Mouse (Mus musculus): ENCODE data around the gene Taar1. TPM values are rescaled to one million over a fixed set of nuclear protein-coding genes. Genes with fewer than 3 reads are reported as not detected.

Taar1 gene
- polyA plus RNA-seq, 1 experiment from 2014 or later = not detected

DNA sequence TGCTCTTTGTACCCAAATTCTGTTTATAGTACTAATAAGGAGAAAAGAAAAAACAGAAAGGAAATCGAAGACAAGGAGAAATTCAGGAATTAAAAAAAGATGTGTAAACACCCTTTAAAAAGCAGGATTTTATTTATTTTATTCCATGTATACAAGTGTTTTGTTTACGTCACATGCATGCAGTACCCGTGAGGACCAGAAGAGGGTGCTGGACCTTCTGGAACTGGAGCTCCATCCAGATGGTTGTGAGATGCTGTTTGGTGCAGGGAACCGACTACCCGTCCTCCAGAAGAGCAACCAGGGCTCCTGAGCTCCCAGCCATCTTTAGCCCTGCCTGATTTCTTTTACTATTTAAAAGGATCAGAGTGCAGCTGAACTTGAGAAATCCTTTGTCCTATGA is 22.3 kb downstream of the Taar1 start:
- no peaks in the 10 kb centered on the region for H3K9me3 ChIP-seq
- no peak for ATAC-seq (replicated peaks)
- H3K9ac ChIP-seq (replicated peaks) = no peak overlapping the region
- whole genome bisulfite sequencing = 85% methylated on average over 5 of the region's 5 CpGs
- no peak overlapping the region for H3K27ac ChIP-seq (replicated peaks)
- H3K36me3 ChIP-seq = no peaks in the 10 kb centered on the region
- no peak overlapping the region for H3K4me3 ChIP-seq
- no peak overlapping the region for H3K4me2 ChIP-seq (replicated peaks)
- H3K4me1 ChIP-seq = no peaks in the 10 kb centered on the region
- H3K27me3 ChIP-seq = no peaks in the 10 kb centered on the region

DNA sequence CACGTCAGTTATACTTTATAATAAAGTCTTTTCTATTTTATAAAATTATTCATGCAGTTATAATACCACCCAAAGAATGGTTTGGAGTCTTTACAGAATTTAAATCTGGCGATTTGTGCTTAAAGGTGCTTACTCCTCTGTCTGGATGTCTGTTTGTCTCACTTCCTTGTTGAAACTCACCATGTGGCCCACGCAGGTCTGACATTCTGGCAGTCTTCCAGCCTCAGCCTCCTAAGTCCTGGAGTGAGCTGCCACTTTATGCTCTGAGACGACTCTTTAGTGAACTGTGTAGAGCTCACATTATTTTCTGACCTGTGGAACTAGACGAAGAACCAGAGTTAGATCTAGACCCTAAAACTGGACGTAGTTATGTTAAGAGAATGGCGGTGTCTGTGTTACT is 27.9 kb downstream of the Taar1 start:
- ATAC-seq (replicated peaks) = no peak
- Histone ChIP-seq H3K27me3 (no peaks in the 10 kb centered on the region), H3K36me3 (no peaks in the 10 kb centered on the region), H3K4me2 (replicated peaks) (no peak overlapping the region), H3K9ac (replicated peaks) (no peak overlapping the region), H3K4me3 (no peak overlapping the region), H3K9me3 (no peaks in the 10 kb centered on the region), H3K4me1 (no peaks in the 10 kb centered on the region), H3K27ac (replicated peaks) (no peak overlapping the region)
- 48% methylated on average over 7 of the region's 7 CpGs for WGBS

DNA sequence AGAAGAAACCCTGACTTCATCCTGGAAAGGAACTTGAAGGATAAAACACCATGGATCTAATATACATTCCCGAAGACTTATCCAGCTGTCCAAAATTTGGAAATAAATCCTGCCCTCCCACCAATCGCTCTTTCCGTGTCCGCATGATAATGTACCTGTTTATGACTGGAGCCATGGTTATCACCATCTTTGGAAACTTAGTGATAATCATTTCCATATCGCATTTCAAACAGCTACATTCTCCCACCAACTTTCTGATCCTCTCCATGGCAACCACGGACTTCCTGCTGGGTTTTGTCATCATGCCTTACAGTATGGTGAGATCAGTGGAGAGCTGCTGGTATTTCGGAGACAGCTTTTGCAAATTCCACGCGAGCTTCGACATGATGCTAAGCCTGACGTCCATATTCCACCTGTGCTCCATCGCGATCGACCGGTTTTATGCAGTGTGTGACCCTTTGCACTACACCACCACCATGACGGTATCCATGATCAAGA is 29.4 kb downstream of the Taar1 start, which contains the start of gene Taar3:
Taar3 (plus strand) TSS at position 51 of the 498 bp plus-strand sequence.
- Histone ChIP-seq H3K4me1 (no peaks in the 10 kb centered on the region), H3K27ac (replicated peaks) (no peak within 1 kb of the TSS), H3K4me3 (no peak within 1 kb of the TSS), H3K4me2 (replicated peaks) (no peak within 1 kb of the TSS), H3K9me3 (no peaks in the 10 kb centered on the region), H3K36me3 (no peaks in the 10 kb centered on the region), H3K9ac (replicated peaks) (no peak within 1 kb of the TSS), H3K27me3 (no peaks in the 10 kb centered on the region)
- 91% methylated on average over 16 of the region's 16 CpGs for WGBS
- ATAC-seq (replicated peaks) = no peak

DNA sequence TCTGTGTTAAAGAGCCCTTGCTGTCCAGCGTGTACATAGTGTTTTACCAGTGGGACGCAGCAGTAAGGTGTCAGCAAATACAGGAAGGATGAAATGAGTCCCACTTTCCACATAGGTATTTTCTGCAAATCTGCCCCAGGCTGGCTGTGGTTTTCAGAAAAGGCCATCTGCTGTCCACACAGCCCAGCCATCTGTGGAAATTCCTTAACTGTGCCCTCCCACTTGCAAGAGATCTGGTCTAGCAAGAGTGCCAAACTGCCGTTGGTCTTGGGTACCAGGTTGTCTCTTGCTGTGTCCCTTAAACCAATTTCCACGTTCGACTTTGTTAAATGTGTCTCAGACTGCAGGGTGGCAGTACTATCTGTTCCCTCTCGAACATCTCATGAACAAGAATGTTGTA is 31.6 kb downstream of the Taar1 start:
- ATAC-seq (replicated peaks) = no peak
- H3K27me3 ChIP-seq = no peaks in the 10 kb centered on the region
- no peak overlapping the region for H3K27ac ChIP-seq (replicated peaks)
- H3K36me3 ChIP-seq = no peaks in the 10 kb centered on the region
- H3K9me3 ChIP-seq = no peaks in the 10 kb centered on the region
- no peak overlapping the region for H3K4me3 ChIP-seq
- H3K4me1 ChIP-seq = no peaks in the 10 kb centered on the region
- H3K4me2 ChIP-seq (replicated peaks) = no peak overlapping the region
- no peak overlapping the region for H3K9ac ChIP-seq (replicated peaks)
- 86% methylated on average over 6 of the region's 6 CpGs for WGBS

DNA sequence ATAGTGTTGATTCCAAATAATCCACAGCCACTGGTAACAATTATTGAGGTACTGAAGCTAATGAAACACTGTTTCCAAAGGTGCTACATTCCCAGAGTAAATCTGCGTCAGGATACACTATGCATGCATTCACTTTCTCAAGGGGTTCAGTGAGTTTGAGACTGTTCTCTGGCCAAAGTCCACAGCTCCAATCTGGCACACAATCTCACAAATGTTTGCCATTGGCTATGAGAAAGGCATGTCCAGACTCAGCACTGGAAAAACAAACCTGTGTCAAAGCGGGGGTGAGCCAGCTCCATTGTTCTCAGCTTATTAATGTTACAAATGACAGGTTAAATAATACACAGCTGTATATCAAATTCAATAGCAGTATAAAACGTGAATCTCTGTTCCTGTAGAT is 38.9 kb downstream of the Taar1 start:
- Histone ChIP-seq H3K36me3 (no peaks in the 10 kb centered on the region), H3K4me1 (0 out of 2 replicates have a peak, but pooled peaks cover 5% of the 10 kb centered on the region), H3K9ac (replicated peaks) (no peak overlapping the region), H3K27me3 (no peaks in the 10 kb centered on the region), H3K4me3 (no peak overlapping the region), H3K27ac (replicated peaks) (no peak overlapping the region), H3K4me2 (replicated peaks) (no peak overlapping the region), H3K9me3 (no peaks in the 10 kb centered on the region)
- WGBS = 73% methylated on average over 3 of the region's 3 CpGs
- no peak for ATAC-seq (replicated peaks)

DNA sequence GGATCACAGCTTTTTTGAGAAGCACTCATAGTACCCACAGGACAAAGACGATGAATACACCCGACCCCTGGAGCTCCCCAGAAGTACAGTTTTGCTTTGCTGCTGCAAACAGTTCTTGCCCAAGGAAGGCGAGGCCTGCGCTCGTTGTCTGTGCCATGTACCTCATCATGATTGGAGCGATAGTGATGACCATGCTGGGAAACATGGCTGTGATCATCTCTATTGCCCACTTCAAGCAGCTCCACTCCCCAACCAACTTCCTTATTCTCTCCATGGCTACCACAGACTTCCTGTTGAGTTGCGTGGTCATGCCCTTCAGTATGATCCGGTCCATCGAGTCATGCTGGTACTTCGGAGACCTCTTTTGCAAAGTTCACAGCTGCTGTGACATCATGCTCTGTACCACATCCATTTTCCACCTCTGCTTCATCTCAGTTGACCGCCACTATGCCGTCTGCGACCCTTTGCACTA is 40.3 kb downstream of the Taar1 start, which contains the start of gene Taar4:
Taar4 (plus strand) TSS at position 51 of the 472 bp plus-strand sequence.
- no peak for ATAC-seq (replicated peaks)
- H3K4me2 ChIP-seq (replicated peaks) = no peak within 1 kb of the TSS
- H3K27me3 ChIP-seq = no peaks in the 10 kb centered on the region
- H3K27ac ChIP-seq (replicated peaks) = no peak within 1 kb of the TSS
- H3K4me1 ChIP-seq = 0 out of 2 replicates have a peak, but pooled peaks cover 5% of the 10 kb centered on the region
- H3K4me3 ChIP-seq = no peak within 1 kb of the TSS
- no peak within 1 kb of the TSS for H3K9ac ChIP-seq (replicated peaks)
- no peaks in the 10 kb centered on the region for H3K36me3 ChIP-seq
- H3K9me3 ChIP-seq = no peaks in the 10 kb centered on the region
- WGBS = 96% methylated on average over 13 of the region's 13 CpGs

DNA sequence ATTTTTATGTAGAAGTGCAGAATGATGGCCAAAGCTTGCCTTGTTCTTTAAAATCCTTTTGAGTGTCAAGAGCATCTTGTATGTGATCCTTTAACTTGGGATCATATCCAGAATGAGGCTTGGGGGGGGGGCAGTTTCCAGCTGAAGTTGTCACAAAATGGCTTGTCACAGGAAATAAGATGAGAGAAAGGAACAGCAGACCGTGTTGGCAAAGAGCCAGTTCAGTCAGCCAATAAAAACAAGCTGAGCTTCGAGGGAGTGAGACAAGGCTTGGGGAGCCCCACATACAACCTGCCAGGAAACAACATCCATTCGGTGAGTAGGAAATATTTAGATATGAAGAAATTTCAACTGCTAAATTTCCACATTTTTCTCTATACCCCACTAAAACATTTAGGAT is 43.3 kb downstream of the Taar1 start:
- Histone ChIP-seq H3K9ac (replicated peaks) (no peak overlapping the region), H3K36me3 (no peaks in the 10 kb centered on the region), H3K27ac (replicated peaks) (no peak overlapping the region), H3K27me3 (no peaks in the 10 kb centered on the region), H3K9me3 (no peaks in the 10 kb centered on the region), H3K4me2 (replicated peaks) (no peak overlapping the region), H3K4me1 (0 out of 2 replicates have a peak, but pooled peaks cover 5% of the 10 kb centered on the region), H3K4me3 (no peak overlapping the region)
- ATAC-seq (replicated peaks) = peak; percentile 76; the same call in 1 of the 2 replicates
- 39% methylated on average over 3 of the region's 3 CpGs for WGBS

DNA sequence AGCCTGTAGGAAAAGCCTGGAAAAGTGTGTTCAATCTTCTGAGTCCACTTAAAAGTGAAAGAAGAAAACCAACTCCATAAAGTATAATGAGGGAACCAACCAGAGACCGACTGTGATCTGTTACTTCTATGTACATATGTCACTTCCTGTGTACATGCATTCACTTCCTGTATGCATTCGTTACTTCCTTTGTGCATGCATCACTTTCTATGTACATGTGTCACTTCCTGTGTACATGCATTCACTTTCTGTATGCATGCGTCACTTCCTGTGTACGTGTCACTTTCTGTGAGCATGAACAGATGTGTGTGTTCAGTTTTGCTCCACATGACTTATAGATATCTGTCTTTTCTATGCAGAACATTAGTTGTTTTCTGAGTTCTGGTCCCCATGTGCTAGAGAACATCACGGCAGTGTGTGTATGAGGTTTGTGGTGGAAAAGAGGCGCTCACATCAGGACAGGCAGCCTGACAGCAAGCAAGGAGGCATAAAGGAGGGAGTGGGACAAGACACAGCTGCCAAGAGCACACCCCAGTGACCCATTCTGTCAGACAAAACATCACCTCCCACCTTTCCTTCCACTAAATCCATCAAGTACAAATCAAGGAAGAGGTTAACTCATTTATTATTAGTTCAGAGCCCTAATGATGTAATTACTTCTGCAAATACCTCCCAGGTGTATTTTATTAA is 44.9 kb downstream of the Taar1 start:
- no peak for ATAC-seq (replicated peaks)
- H3K4me1 ChIP-seq = 0 out of 2 replicates have a peak, but pooled peaks cover 5% of the 10 kb centered on the region
- 90% methylated on average over 6 of the region's 6 CpGs for WGBS
- H3K27me3 ChIP-seq = no peaks in the 10 kb centered on the region
- H3K9ac ChIP-seq (replicated peaks) = no peak overlapping the region
- no peak overlapping the region for H3K4me3 ChIP-seq
- no peaks in the 10 kb centered on the region for H3K36me3 ChIP-seq
- no peak overlapping the region for H3K27ac ChIP-seq (replicated peaks)
- H3K9me3 ChIP-seq = no peaks in the 10 kb centered on the region
- no peak overlapping the region for H3K4me2 ChIP-seq (replicated peaks)

DNA sequence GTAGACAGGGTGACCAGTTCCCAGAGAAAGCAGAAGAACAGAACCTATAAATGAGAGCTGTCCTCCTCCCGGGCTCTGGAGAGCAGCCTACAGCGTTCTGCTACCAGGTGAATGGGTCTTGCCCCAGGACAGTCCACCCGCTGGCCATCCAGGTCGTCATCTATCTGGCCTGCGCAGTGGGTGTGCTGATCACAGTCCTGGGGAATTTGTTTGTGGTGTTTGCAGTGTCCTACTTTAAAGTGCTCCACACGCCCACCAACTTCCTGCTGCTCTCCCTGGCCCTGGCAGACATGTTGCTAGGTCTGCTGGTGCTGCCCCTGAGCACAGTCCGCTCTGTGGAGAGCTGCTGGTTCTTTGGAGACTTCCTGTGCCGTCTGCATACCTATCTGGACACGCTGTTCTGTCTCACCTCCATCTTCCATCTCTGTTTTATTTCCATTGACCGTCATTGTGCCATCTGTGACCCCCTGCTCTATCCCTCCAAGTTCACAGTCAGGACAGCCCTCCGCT is 50.6 kb downstream of the Taar1 start, which contains the start of gene Taar5:
Taar5 (plus strand) TSS at position 51 of the 510 bp plus-strand sequence.
- no peaks in the 10 kb centered on the region for H3K36me3 ChIP-seq
- WGBS = 93% methylated on average over 11 of the region's 11 CpGs
- H3K27me3 ChIP-seq = no peaks in the 10 kb centered on the region
- no peak within 1 kb of the TSS for H3K9ac ChIP-seq (replicated peaks)
- H3K27ac ChIP-seq (replicated peaks) = no peak within 1 kb of the TSS
- no peaks in the 10 kb centered on the region for H3K4me1 ChIP-seq
- H3K4me3 ChIP-seq = no peak within 1 kb of the TSS
- no peaks in the 10 kb centered on the region for H3K9me3 ChIP-seq
- H3K4me2 ChIP-seq (replicated peaks) = no peak within 1 kb of the TSS
- ATAC-seq (replicated peaks) = no peak

Other genes starting within 250 kb of the Taar1 start
- gene Rps12, start 133.1 kb upstream of the Taar1 start, polyA plus RNA-seq (2015; fragmentation: Nextera tagmentation; extraction: Ambion mirVana) = 113 and 122 TPM in 2 replicates
- gene Slc18b1, start 123.4 kb upstream of the Taar1 start, polyA plus RNA-seq (2015; fragmentation: Nextera tagmentation; extraction: Ambion mirVana) = 15.8 and 16.5 TPM in 2 replicates
- 0.10 TPM in 1 of 2 replicates, not detected in the other for gene Vnn3, start 68.9 kb upstream of the Taar1 start, polyA plus RNA-seq (2015; fragmentation: Nextera tagmentation; extraction: Ambion mirVana)
- gene Vnn1, start 25.7 kb upstream of the Taar1 start, polyA plus RNA-seq (2015; fragmentation: Nextera tagmentation; extraction: Ambion mirVana) = 0.13 and 0.19 TPM in 2 replicates
- not detected in 2 replicates for gene Taar2, start 18.2 kb downstream of the Taar1 start, polyA plus RNA-seq (2015; fragmentation: Nextera tagmentation; extraction: Ambion mirVana)
- not detected in 2 replicates for gene Taar3, start 29.2 kb downstream of the Taar1 start, polyA plus RNA-seq (2015; fragmentation: Nextera tagmentation; extraction: Ambion mirVana)
- gene Taar4, start 40.1 kb downstream of the Taar1 start, polyA plus RNA-seq (2015; fragmentation: Nextera tagmentation; extraction: Ambion mirVana) = not detected in 2 replicates
- gene Taar5, start 50.4 kb downstream of the Taar1 start, polyA plus RNA-seq (2015; fragmentation: Nextera tagmentation; extraction: Ambion mirVana) = not detected in 2 replicates
- not detected in 2 replicates for gene Taar6, start 65.3 kb downstream of the Taar1 start, polyA plus RNA-seq (2015; fragmentation: Nextera tagmentation; extraction: Ambion mirVana)
- gene Taar7a, start 73.1 kb downstream of the Taar1 start, polyA plus RNA-seq (2015; fragmentation: Nextera tagmentation; extraction: Ambion mirVana) = not detected in 2 replicates
- not detected in 2 replicates for gene Taar7b, start 79.6 kb downstream of the Taar1 start, polyA plus RNA-seq (2015; fragmentation: Nextera tagmentation; extraction: Ambion mirVana)
- gene Taar7d, start 106.9 kb downstream of the Taar1 start, polyA plus RNA-seq (2015; fragmentation: Nextera tagmentation; extraction: Ambion mirVana) = not detected in 2 replicates
- gene Taar7e, start 117.3 kb downstream of the Taar1 start, polyA plus RNA-seq (2015; fragmentation: Nextera tagmentation; extraction: Ambion mirVana) = not detected in 2 replicates
- gene Taar7f, start 129.2 kb downstream of the Taar1 start, polyA plus RNA-seq (2015; fragmentation: Nextera tagmentation; extraction: Ambion mirVana) = not detected in 2 replicates
- gene Taar8a, start 156.1 kb downstream of the Taar1 start, polyA plus RNA-seq (2015; fragmentation: Nextera tagmentation; extraction: Ambion mirVana) = not detected in 2 replicates
- not detected in 2 replicates for gene Taar8b, start 171.9 kb downstream of the Taar1 start, polyA plus RNA-seq (2015; fragmentation: Nextera tagmentation; extraction: Ambion mirVana)
- not detected in 2 replicates for gene Taar8c, start 181.6 kb downstream of the Taar1 start, polyA plus RNA-seq (2015; fragmentation: Nextera tagmentation; extraction: Ambion mirVana)
- gene Taar9, start 189.2 kb downstream of the Taar1 start, polyA plus RNA-seq (2015; fragmentation: Nextera tagmentation; extraction: Ambion mirVana) = not detected in 2 replicates
- gene Stx7, start 228.9 kb downstream of the Taar1 start, polyA plus RNA-seq (2015; fragmentation: Nextera tagmentation; extraction: Ambion mirVana) = 252 and 275 TPM in 2 replicates

All from forebrain, embryonic 15.5 days (tissue).